Mouse (Mus musculus) midbrain, embryonic 13.5 days (tissue): Measurements from ENCODE around the gene Dsn1. TPM values are rescaled to one million over a fixed set of nuclear protein-coding genes. Genes with fewer than 3 reads are reported as not detected.

Source experiments
- ATAC-seq: fragments of 200-750 bp; cut with Nextera tagmentation; 2 replicates; pipeline ENCODE4 v1.8.0; 2017; ENCODE audit warnings: mild to moderate bottlenecking, moderate TSS enrichment, moderate library complexity
- H3K27ac ChIP-seq: fragments of 300-500 bp; sonication (generic); 2 replicates; pipeline ENCODE4 v1.5.1; 2015; ENCODE audit warnings: inconsistent platforms, mild to moderate bottlenecking, moderate library complexity
- H3K27me3 ChIP-seq: fragments of 300-500 bp; sonication (generic); 2 replicates; pipeline ENCODE4 v1.6.1; 2015; ENCODE audit warnings: mild to moderate bottlenecking, inconsistent platforms
- H3K36me3 ChIP-seq: fragments of 300-500 bp; sonication (generic); 2 replicates; pipeline ENCODE4 v1.6.1; 2015; ENCODE audit warnings: mild to moderate bottlenecking, inconsistent platforms
- H3K4me1 ChIP-seq: fragments of 300-500 bp; sonication (generic); replicated peaks from 2 replicates; pipeline ENCODE4 v1.6.1; 2015; ENCODE audit warnings: inconsistent platforms
- H3K4me2 ChIP-seq: fragments of 300-500 bp; sonication (generic); replicated peaks from 2 replicates; pipeline ENCODE4 v1.6.1; 2015; ENCODE audit warnings: moderate library complexity, mild to moderate bottlenecking, inconsistent platforms
- H3K4me3 ChIP-seq: fragments of 300-500 bp; sonication (generic); replicated peaks from 2 replicates; pipeline ENCODE4 v1.5.1; 2015; ENCODE audit warnings: mild to moderate bottlenecking, inconsistent platforms
- H3K9ac ChIP-seq: fragments of 300-500 bp; sonication (generic); replicated peaks from 2 replicates; pipeline ENCODE4 v1.6.1; 2015; ENCODE audit warnings: mild to moderate bottlenecking, inconsistent platforms
- H3K9me3 ChIP-seq: fragments of 300-500 bp; sonication (generic); 2 replicates; pipeline ENCODE4 v1.6.1; 2016; ENCODE audit warnings: mild to moderate bottlenecking, inconsistent platforms
- WGBS: fragments of 180-500 bp; shearing (Covaris S2); methylation state at CpG from one replicate; pipeline ENCODE4 v1.1.7; 2015; 5-methylcytosine and 5-hydroxymethylcytosine counted together
- polyA plus RNA-seq: library from polyadenylated mRNA; unstranded; fragments of >200 nt; fragmentation: Nextera tagmentation; extraction: Ambion mirVana; gene quantifications from 2 replicates; pipeline ENCODE4 v1.2.1, GENCODE M21; 2015

Dsn1 gene
- polyA plus RNA-seq, result 18.0 and 18.7 TPM in 2 replicates

DNA sequence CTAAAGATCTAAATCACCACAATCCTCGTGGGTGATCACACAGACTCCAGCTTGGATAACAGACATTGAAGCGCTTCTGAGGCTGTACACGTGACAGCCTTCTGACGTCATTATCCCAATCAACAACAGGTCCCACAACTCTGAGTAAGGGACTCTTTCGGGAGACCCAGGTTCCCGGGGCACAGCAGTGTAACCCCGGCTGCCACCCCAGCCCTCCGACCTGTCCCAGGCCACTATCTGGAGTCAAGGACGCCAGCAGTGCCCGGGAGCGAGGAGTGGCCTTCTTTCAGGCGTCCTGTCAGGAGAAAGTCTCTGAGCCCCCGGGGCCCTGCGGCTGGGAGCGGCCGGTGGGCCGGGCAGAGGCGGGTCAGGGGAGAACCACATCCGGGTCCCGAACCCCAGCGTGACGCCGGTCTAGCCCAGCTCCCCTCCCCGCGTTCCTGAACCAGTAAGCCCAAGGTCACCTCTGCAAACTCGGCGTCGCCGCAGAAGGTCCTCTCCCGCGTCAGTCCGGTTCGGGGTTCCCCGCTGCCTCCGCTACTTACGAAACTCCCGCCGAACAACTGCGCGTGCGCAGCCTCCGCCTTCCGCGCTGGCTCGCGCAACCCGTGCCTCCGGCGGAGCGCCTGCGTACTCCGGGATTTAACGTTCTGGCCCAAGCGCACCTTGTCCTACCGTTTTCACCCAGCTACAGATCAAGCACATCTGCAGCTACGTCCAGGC, at the start of gene Dsn1:
Gene Dsn1, minus strand, starts transcription at position 644 of the 723 bp plus-strand sequence.
- Histone ChIP-seq H3K27me3 (no peaks in the 10 kb centered on the region), H3K4me3 (peak within 1 kb of the TSS; percentile 58), H3K9me3 (no peaks in the 10 kb centered on the region), H3K4me2 (peak within 1 kb of the TSS; percentile 97), H3K4me1 (peaks cover 16% of the 10 kb centered on the region), H3K9ac (peak within 1 kb of the TSS; percentile 77), H3K36me3 (0 out of 2 replicates have a peak, but pooled peaks cover 5% of the 10 kb centered on the region), H3K27ac (peak within 1 kb of the TSS; percentile 68)
- whole genome bisulfite sequencing, result under 1% methylated on average over 56 of the region's 56 CpGs
- peak; percentile 89 for ATAC-seq

DNA sequence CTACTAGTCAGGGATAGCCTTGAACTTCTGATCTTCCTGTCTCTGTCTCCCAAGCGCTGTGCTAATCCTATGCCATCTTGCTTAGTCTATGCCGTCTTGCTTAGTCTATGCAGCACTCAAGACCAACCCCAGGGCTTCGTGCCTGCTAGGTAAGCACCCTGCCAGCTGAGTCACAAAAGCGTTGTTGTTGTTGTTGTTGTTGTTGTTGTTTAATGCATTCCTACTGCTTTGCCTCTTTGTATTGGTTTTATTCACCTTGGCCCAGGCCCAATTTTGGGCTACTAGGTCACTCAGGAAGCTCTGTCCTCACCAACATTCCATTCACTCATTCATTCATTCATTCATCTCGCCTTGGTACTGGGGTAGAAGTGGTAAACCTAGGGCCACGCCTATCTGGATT, 48.8 kb upstream of the Dsn1 start:
- Histone ChIP-seq H3K36me3 (peaks cover 69% of the 10 kb centered on the region), H3K4me1 (peaks cover 42% of the 10 kb centered on the region), H3K27me3 (no peaks in the 10 kb centered on the region), H3K9me3 (no peaks in the 10 kb centered on the region), H3K4me2 (no peak overlapping the region), H3K27ac (no peak overlapping the region), H3K9ac (no peak overlapping the region), H3K4me3 (no peak overlapping the region)
- ATAC-seq, result no peak
- 91% methylated on average over 6 of the region's 6 CpGs for WGBS

DNA sequence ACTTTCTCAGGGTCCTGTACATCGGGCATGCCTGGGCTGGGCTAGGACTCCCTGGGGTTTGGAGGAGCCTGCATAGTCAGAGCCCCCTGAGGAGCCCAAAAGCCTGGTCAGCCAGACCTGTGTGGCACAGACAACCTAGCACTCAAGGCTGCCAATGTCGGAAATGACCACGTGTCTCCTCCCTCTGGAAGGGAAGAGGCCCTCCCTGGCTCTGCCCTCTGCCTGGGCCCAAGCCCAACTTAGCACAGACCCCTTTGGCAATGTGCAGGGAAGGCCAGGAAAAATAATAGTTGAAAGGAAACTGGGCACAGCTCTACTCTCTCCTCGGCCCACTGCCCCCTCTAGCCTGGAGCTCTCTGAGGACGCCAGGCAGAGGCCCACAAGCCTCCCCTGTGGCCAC, 47.9 kb upstream of the Dsn1 start:
- H3K4me3 ChIP-seq, result no peak overlapping the region
- no peak for ATAC-seq
- H3K4me2 ChIP-seq, result no peak overlapping the region
- H3K27me3 ChIP-seq, result no peaks in the 10 kb centered on the region
- WGBS, result 80% methylated on average over 5 of the region's 5 CpGs
- H3K36me3 ChIP-seq, result peaks cover 63% of the 10 kb centered on the region
- H3K4me1 ChIP-seq, result peaks cover 51% of the 10 kb centered on the region
- no peaks in the 10 kb centered on the region for H3K9me3 ChIP-seq
- no peak overlapping the region; the same call in 1 of the 2 replicates for H3K9ac ChIP-seq
- peak overlapping the region; percentile 44; the same call in 1 of the 2 replicates for H3K27ac ChIP-seq

DNA sequence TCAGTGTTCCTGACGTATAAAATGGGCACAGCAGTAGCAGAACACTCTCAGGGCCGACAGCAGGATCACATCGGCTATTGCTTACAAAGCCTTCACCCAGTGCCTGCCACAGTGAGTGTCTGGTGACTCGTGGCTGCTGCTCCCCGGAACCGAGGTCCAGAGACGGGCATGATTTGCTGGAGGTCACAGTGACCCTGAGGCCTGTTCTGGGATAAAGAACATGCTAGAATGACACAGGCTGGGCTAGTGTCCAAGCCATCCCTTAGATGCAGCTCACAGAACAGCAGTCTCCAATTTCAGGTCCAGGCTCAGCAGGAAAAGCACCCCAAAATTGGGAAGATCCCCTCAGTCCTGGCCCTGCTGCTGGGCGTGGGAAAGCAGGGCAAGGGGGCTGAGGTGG, 47.3 kb upstream of the Dsn1 start:
- H3K27ac ChIP-seq, result peak overlapping the region; percentile 44; the same call in 1 of the 2 replicates
- no peak for ATAC-seq
- no peaks in the 10 kb centered on the region for H3K9me3 ChIP-seq
- WGBS, result 95% methylated on average over 8 of the region's 8 CpGs
- H3K36me3 ChIP-seq, result peaks cover 58% of the 10 kb centered on the region
- no peak overlapping the region for H3K4me3 ChIP-seq
- H3K4me1 ChIP-seq, result peaks cover 53% of the 10 kb centered on the region
- no peak overlapping the region for H3K9ac ChIP-seq
- H3K27me3 ChIP-seq, result no peaks in the 10 kb centered on the region
- H3K4me2 ChIP-seq, result no peak overlapping the region

DNA sequence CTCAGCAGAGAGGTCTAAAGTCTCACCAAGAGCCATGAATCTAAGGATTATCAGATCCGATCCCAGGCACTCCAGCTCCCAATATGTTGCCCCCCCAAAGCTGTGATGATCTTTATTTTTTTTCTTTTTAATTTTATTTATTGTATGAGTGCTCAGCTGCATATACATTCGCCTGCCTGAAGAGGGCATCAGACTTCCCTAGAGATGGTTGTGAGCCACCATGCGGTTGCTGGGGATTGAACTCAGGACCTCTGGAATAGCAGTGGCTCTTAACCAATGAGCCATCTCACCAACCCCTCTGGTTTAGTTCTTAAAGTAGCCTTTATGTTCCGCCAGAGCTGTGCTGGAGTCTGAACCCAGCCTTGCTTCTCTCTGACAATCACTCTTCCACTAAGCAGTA, 46.8 kb upstream of the Dsn1 start:
- 73% methylated on average over 4 of the region's 4 CpGs for WGBS
- Histone ChIP-seq H3K4me3 (no peak overlapping the region), H3K9me3 (no peaks in the 10 kb centered on the region), H3K4me2 (no peak overlapping the region), H3K4me1 (peaks cover 53% of the 10 kb centered on the region), H3K36me3 (peaks cover 55% of the 10 kb centered on the region), H3K9ac (no peak overlapping the region), H3K27ac (no peak overlapping the region), H3K27me3 (no peaks in the 10 kb centered on the region)
- no peak for ATAC-seq

DNA sequence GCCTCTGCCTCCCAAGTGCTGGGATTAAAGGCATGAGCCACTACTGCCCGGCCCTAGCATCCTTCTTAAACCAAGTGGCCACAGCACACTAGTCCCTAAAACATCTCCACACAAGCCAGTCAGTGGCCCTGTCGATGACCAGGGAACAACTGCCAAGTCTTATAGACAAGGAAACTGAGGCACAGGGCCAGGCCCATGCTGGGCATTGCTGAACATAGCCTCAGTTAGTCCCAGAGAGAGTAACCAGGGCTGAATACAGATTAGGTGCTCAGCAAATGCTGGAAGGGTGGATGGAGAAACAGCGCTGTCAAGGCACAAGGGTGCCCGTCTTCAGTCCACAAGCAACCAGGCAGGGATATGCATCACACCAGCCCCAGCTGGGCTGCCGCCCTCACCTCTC, 46.2 kb upstream of the Dsn1 start:
- H3K36me3 ChIP-seq, result peaks cover 60% of the 10 kb centered on the region
- H3K4me3 ChIP-seq, result no peak overlapping the region
- no peak overlapping the region for H3K9ac ChIP-seq
- 94% methylated on average over 5 of the region's 5 CpGs for WGBS
- H3K27ac ChIP-seq, result no peak overlapping the region
- H3K4me2 ChIP-seq, result no peak overlapping the region
- H3K4me1 ChIP-seq, result peaks cover 53% of the 10 kb centered on the region
- H3K9me3 ChIP-seq, result no peaks in the 10 kb centered on the region
- H3K27me3 ChIP-seq, result no peaks in the 10 kb centered on the region
- ATAC-seq, result no peak

DNA sequence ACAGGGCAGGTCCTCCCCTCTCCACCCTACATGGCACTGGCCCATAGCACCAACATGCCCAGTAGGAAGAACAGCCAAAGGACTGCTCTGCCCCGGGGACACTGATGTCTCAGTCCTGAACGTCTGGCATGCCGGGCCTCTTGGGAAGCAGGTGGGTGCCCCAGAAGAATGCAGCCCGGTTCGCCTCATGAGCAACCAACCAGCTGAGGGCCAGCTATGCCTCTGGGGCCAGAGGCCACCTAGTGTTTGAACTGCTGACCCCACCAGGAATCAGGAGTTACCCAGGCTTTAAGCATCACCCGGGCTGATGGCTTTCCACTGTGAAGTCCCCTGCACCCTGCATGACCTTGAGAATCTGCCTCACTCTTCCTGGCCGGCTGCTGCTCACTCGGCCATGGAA, 45.5 kb upstream of the Dsn1 start:
- no peak overlapping the region for H3K9ac ChIP-seq
- no peak overlapping the region for H3K4me3 ChIP-seq
- peaks cover 62% of the 10 kb centered on the region for H3K36me3 ChIP-seq
- no peak for ATAC-seq
- peak overlapping the region; percentile 25; the same call in 1 of the 2 replicates for H3K27ac ChIP-seq
- H3K9me3 ChIP-seq, result no peaks in the 10 kb centered on the region
- WGBS, result 83% methylated on average over 8 of the region's 8 CpGs
- H3K4me1 ChIP-seq, result peaks cover 51% of the 10 kb centered on the region
- H3K27me3 ChIP-seq, result no peaks in the 10 kb centered on the region
- no peak overlapping the region for H3K4me2 ChIP-seq

DNA sequence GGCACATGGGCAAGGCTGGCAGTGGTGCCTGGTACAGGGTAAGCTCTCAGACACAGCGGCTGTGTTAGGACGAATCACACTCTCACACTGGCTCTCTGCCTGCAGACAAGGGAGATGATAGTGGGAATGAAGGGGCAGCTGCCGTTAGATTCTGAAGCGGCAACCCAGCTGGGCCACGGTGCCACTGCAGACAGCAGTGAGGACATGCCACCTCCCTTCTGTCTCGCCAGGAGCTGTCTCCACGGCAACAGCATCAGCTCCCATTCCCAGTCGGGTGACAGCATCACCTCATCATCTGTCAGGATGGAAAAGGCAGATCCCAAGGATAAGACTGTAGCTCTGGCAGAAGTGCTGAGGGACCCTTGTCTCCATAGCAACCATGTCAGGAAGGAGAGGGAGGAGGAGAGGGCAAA, 42.9 kb upstream of the Dsn1 start:
- peaks cover 69% of the 10 kb centered on the region for H3K36me3 ChIP-seq
- peak overlapping the region; percentile 37; the same call in 1 of the 2 replicates for H3K9ac ChIP-seq
- H3K9me3 ChIP-seq, result no peaks in the 10 kb centered on the region
- H3K27me3 ChIP-seq, result no peaks in the 10 kb centered on the region
- peak overlapping the region; percentile 95 for H3K27ac ChIP-seq
- H3K4me1 ChIP-seq, result peaks cover 47% of the 10 kb centered on the region
- peak overlapping the region; percentile 23 for H3K4me3 ChIP-seq
- 26% methylated on average over 8 of the region's 8 CpGs for WGBS
- peak; percentile 93 for ATAC-seq
- peak overlapping the region; percentile 48 for H3K4me2 ChIP-seq

DNA sequence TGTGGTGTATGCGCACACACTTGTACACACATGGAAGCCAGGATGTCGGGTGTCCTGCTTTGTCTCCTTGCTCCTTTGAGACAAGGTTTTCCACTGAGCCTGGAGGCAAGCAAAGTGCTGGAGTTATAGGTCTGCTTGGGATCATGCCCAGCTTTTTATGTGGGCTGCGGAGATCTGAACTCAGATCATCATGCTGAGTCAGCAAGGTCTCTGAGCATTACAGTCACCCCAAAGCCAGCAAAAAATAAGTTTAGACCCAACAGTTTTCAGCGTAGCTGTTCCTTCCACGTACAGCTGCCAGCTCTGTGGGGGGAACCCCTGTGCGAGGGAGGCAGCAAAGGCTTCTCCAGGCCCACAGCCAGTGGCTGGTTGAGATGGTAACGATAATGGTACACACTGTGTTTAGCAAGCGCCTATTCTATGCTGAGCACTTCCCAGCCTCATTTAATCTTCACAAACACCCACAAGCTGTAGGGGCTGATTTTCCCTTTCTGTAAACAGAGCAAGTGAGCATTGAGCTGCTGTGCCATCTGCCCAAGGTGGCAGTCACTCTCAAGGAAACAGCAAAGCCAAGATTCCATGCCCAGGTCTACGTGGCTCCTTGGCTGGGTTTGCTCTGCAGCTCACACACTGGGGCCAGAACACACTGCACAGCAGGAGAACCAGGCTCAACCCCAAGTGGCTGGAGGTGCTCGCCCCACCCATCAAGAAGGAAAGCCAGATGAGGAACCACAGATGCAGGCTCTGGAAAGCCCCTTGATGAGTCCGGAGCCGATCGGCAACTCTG, 41.6 kb upstream of the Dsn1 start:
- H3K4me1 ChIP-seq, result peaks cover 47% of the 10 kb centered on the region
- 0 out of 2 replicates have a peak overlapping the region, but pooled peaks have one; percentile 11 for H3K9ac ChIP-seq
- H3K36me3 ChIP-seq, result peaks cover 71% of the 10 kb centered on the region
- 86% methylated on average over 13 of the region's 13 CpGs for WGBS
- no peak for ATAC-seq
- no peaks in the 10 kb centered on the region for H3K27me3 ChIP-seq
- H3K4me2 ChIP-seq, result no peak overlapping the region
- no peaks in the 10 kb centered on the region for H3K9me3 ChIP-seq
- H3K4me3 ChIP-seq, result no peak overlapping the region
- peak overlapping the region; percentile 95 for H3K27ac ChIP-seq

DNA sequence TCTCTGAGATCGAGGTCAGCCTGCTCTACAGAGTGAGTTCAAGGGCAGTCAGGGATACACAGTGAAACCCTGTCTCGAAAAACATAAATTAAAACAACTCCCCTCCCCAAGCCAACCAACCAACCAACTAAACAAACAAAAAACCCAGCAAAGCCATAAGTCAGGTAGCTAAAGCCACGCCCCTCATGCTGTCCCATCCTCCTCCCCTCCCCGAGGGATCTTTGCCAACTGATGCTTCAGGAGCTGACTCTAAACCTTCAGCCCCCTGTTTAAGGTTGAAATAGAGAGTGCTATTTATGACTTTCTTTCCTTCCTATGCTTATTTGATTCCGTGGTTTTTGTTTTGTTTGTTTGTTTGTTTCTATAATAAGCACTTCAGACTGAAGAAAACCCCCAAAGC, 40.0 kb upstream of the Dsn1 start:
- 94% methylated on average over 5 of the region's 5 CpGs for WGBS
- Histone ChIP-seq H3K27ac (no peak overlapping the region), H3K9ac (no peak overlapping the region), H3K27me3 (no peaks in the 10 kb centered on the region), H3K4me2 (no peak overlapping the region), H3K4me1 (peaks cover 40% of the 10 kb centered on the region), H3K9me3 (no peaks in the 10 kb centered on the region), H3K36me3 (peaks cover 57% of the 10 kb centered on the region), H3K4me3 (no peak overlapping the region)
- ATAC-seq, result no peak

DNA sequence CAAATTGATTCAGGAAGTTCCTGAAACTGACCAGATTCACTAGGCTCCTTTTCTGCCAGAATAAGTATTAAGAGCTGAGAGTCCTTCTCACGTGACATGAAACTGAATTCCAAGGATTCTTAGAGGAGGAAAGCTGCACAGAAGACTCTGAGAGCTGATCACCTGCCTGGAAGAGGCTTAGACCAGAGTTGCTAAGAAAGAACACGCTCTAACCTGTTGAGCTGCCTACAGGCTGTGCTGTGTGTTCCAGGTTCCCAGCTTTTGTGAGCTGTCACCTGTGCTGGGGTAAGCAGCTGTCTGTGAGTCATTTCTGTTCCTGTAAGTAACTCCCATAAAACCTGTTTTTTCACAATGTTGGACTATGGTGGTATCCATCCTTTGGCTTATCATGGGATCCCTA, 39.0 kb upstream of the Dsn1 start:
- Histone ChIP-seq H3K4me3 (no peak overlapping the region), H3K4me1 (peaks cover 33% of the 10 kb centered on the region)
- 99% methylated on average over 2 of the region's 2 CpGs for WGBS

DNA sequence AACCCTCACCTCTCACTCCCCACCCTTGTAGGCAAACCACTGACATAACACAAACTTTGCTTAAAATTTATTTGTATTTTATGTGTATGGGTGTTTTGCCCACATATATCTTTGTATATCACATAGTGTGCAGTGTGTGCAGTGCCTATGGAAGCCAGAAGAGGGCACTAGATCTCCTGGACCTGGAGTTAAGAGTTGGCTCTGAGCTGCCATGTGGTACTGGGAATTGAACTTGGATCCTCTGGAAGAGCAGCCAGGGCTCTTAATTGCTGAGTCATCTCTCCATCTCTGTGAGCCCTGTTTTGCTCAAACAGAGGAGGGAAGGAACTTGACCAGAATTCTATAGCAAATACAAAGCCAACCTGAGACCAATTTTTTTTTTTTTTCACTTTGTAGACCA, 37.0 kb upstream of the Dsn1 start:
- H3K9ac ChIP-seq, result no peak overlapping the region
- H3K4me1 ChIP-seq, result peaks cover 13% of the 10 kb centered on the region
- H3K4me3 ChIP-seq, result no peak overlapping the region
- H3K36me3 ChIP-seq, result peaks cover 78% of the 10 kb centered on the region
- no peaks in the 10 kb centered on the region for H3K27me3 ChIP-seq
- ATAC-seq, result no peak
- no peaks in the 10 kb centered on the region for H3K9me3 ChIP-seq
- no peak overlapping the region for H3K27ac ChIP-seq
- H3K4me2 ChIP-seq, result no peak overlapping the region

More for the DNA sequence above, 39.0 kb upstream of the Dsn1 start:
- ATAC-seq, result no peak
- H3K4me2 ChIP-seq, result no peak overlapping the region
- no peaks in the 10 kb centered on the region for H3K9me3 ChIP-seq
- no peak overlapping the region for H3K27ac ChIP-seq
- no peaks in the 10 kb centered on the region for H3K27me3 ChIP-seq
- peaks cover 59% of the 10 kb centered on the region for H3K36me3 ChIP-seq
- no peak overlapping the region for H3K9ac ChIP-seq
